Mouse (Mus musculus): ENCODE results near the gene Cyp26b1. TPM values are rescaled to one million over a fixed set of nuclear protein-coding genes. Genes with fewer than 3 reads are reported as not detected.

The Cyp26b1 gene
- polyA plus RNA-seq (2015; fragmentation: Nextera tagmentation; extraction: Ambion mirVana) = 14.0 and 21.0 TPM in 2 replicates

GRCm38 (mm10) chr6:84593693-84594092 lies at the start of gene Cyp26b1:
Gene Cyp26b1, minus strand, starts transcription at chr6:84593908.
- Histone ChIP-seq H3K27ac (no peak within 1 kb of the TSS), H3K4me3 (peak within 1 kb of the TSS; percentile 4; the same call in 1 of the 2 replicates), H3K9me3 (no peaks in the 10 kb centered on the region), H3K4me2 (0 out of 2 replicates have a peak within 1 kb of the TSS, but pooled peaks have one; percentile 7), H3K27me3 (replicated peaks) (peaks cover 15% of the 10 kb centered on the region), H3K4me1 (peaks cover 26% of the 10 kb centered on the region), H3K9ac (no peak within 1 kb of the TSS), H3K36me3 (replicated peaks) (no peaks in the 10 kb centered on the region)
- no peak for ATAC-seq (replicated peaks)
- WGBS = 72% methylated on average over 10 of the region's 10 CpGs

- Histone ChIP-seq H3K4me3 (no peak overlapping the region), H3K4me2 (no peak overlapping the region), H3K9me3 (no peaks in the 10 kb centered on the region), H3K36me3 (replicated peaks) (no peaks in the 10 kb centered on the region), H3K9ac (no peak overlapping the region), H3K4me1 (peaks cover 3% of the 10 kb centered on the region; the same call in 1 of the 2 replicates), H3K27ac (no peak overlapping the region), H3K27me3 (replicated peaks) (no peaks in the 10 kb centered on the region)
- WGBS = 90% methylated on average over 4 of the region's 4 CpGs
- ATAC-seq (replicated peaks) = no peak
These were observed 47.3 kb upstream of the Cyp26b1 start for GRCm38 (mm10) chr6:84641062-84641431.

GRCm38 (mm10) chr6:84640324-84641061 lies 46.8 kb upstream of the Cyp26b1 start:
- no peak overlapping the region for H3K4me2 ChIP-seq
- no peak for ATAC-seq (replicated peaks)
- H3K9ac ChIP-seq = no peak overlapping the region
- 83% methylated on average over 9 of the region's 9 CpGs for WGBS
- H3K36me3 ChIP-seq (replicated peaks) = no peaks in the 10 kb centered on the region
- no peaks in the 10 kb centered on the region for H3K27me3 ChIP-seq (replicated peaks)
- H3K27ac ChIP-seq = no peak overlapping the region
- no peaks in the 10 kb centered on the region for H3K9me3 ChIP-seq
- no peaks in the 10 kb centered on the region; the same call in 1 of the 2 replicates for H3K4me1 ChIP-seq
- H3K4me3 ChIP-seq = no peak overlapping the region

- no peaks in the 10 kb centered on the region for H3K36me3 ChIP-seq (replicated peaks)
- ATAC-seq (replicated peaks) = no peak
- H3K27ac ChIP-seq = no peak overlapping the region
- no peak overlapping the region for H3K9ac ChIP-seq
- no peaks in the 10 kb centered on the region for H3K4me1 ChIP-seq
- H3K4me3 ChIP-seq = no peak overlapping the region
- no peak overlapping the region for H3K4me2 ChIP-seq
- no peaks in the 10 kb centered on the region for H3K27me3 ChIP-seq (replicated peaks)
- no peaks in the 10 kb centered on the region for H3K9me3 ChIP-seq
These were observed 44.5 kb upstream of the Cyp26b1 start for GRCm38 (mm10) chr6:84638206-84638605.

- Histone ChIP-seq H3K9ac (no peak overlapping the region), H3K4me3 (no peak overlapping the region), H3K4me1 (no peaks in the 10 kb centered on the region), H3K4me2 (no peak overlapping the region), H3K36me3 (replicated peaks) (no peaks in the 10 kb centered on the region), H3K27ac (no peak overlapping the region), H3K27me3 (replicated peaks) (no peaks in the 10 kb centered on the region), H3K9me3 (no peaks in the 10 kb centered on the region)
- 83% methylated on average over 2 of the region's 2 CpGs for WGBS
- ATAC-seq (replicated peaks) = no peak
These were observed 37.9 kb upstream of the Cyp26b1 start for GRCm38 (mm10) chr6:84631588-84631987.

- H3K4me1 ChIP-seq = no peaks in the 10 kb centered on the region
- WGBS = 44% methylated on average over 1 of the region's 1 CpGs
These were observed 36.6 kb upstream of the Cyp26b1 start for GRCm38 (mm10) chr6:84630276-84630675.

GRCm38 (mm10) chr6:84628831-84629230 lies 35.1 kb upstream of the Cyp26b1 start:
- no peaks in the 10 kb centered on the region for H3K9me3 ChIP-seq

More at GRCm38 (mm10) chr6:84630276-84630675, 36.6 kb upstream of the Cyp26b1 start:
- H3K4me3 ChIP-seq = no peak overlapping the region
- H3K9ac ChIP-seq = no peak overlapping the region
- H3K9me3 ChIP-seq = no peaks in the 10 kb centered on the region
- ATAC-seq (replicated peaks) = no peak
- H3K36me3 ChIP-seq (replicated peaks) = no peaks in the 10 kb centered on the region
- no peak overlapping the region for H3K4me2 ChIP-seq
- H3K27me3 ChIP-seq (replicated peaks) = no peaks in the 10 kb centered on the region
- H3K27ac ChIP-seq = no peak overlapping the region

GRCm38 (mm10) chr6:84626398-84626797 lies 32.7 kb upstream of the Cyp26b1 start:
- H3K27ac ChIP-seq = no peak overlapping the region
- no peak for ATAC-seq (replicated peaks)
- WGBS = 95% methylated on average over 2 of the region's 2 CpGs

More at GRCm38 (mm10) chr6:84628831-84629230, 35.1 kb upstream of the Cyp26b1 start:
- Histone ChIP-seq H3K4me2 (no peak overlapping the region), H3K36me3 (replicated peaks) (no peaks in the 10 kb centered on the region), H3K27me3 (replicated peaks) (no peaks in the 10 kb centered on the region), H3K9ac (no peak overlapping the region), H3K4me3 (no peak overlapping the region), H3K4me1 (no peaks in the 10 kb centered on the region), H3K27ac (no peak overlapping the region)
- ATAC-seq (replicated peaks) = no peak
- 88% methylated on average over 5 of the region's 5 CpGs for WGBS

GRCm38 (mm10) chr6:84619166-84619565 lies 25.5 kb upstream of the Cyp26b1 start:
- H3K9me3 ChIP-seq = no peaks in the 10 kb centered on the region
- no peak overlapping the region for H3K27ac ChIP-seq
- no peak overlapping the region for H3K9ac ChIP-seq
- H3K4me1 ChIP-seq = no peaks in the 10 kb centered on the region
- no peak for ATAC-seq (replicated peaks)
- no peak overlapping the region for H3K4me2 ChIP-seq
- no peak overlapping the region for H3K4me3 ChIP-seq
- H3K27me3 ChIP-seq (replicated peaks) = no peaks in the 10 kb centered on the region
- WGBS = 92% methylated on average over 6 of the region's 6 CpGs
- no peaks in the 10 kb centered on the region for H3K36me3 ChIP-seq (replicated peaks)

More at GRCm38 (mm10) chr6:84626398-84626797, 32.7 kb upstream of the Cyp26b1 start:
- no peak overlapping the region for H3K4me2 ChIP-seq
- H3K27me3 ChIP-seq (replicated peaks) = no peaks in the 10 kb centered on the region
- H3K9me3 ChIP-seq = no peaks in the 10 kb centered on the region
- no peak overlapping the region for H3K9ac ChIP-seq
- H3K36me3 ChIP-seq (replicated peaks) = no peaks in the 10 kb centered on the region
- H3K4me1 ChIP-seq = no peaks in the 10 kb centered on the region
- H3K4me3 ChIP-seq = no peak overlapping the region

GRCm38 (mm10) chr6:84617051-84617450 lies 23.3 kb upstream of the Cyp26b1 start:
- Histone ChIP-seq H3K4me3 (no peak overlapping the region), H3K27me3 (replicated peaks) (no peaks in the 10 kb centered on the region), H3K9me3 (no peaks in the 10 kb centered on the region), H3K9ac (no peak overlapping the region), H3K4me2 (no peak overlapping the region), H3K27ac (no peak overlapping the region), H3K4me1 (no peaks in the 10 kb centered on the region), H3K36me3 (replicated peaks) (no peaks in the 10 kb centered on the region)
- WGBS = 98% methylated on average over 1 of the region's 1 CpGs
- no peak for ATAC-seq (replicated peaks)

- 88% methylated on average over 1 of the region's 1 CpGs for WGBS
- H3K4me3 ChIP-seq = no peak overlapping the region
- H3K9ac ChIP-seq = no peak overlapping the region
- H3K4me2 ChIP-seq = no peak overlapping the region
- no peaks in the 10 kb centered on the region for H3K27me3 ChIP-seq (replicated peaks)
- no peak for ATAC-seq (replicated peaks)
- no peaks in the 10 kb centered on the region for H3K9me3 ChIP-seq
- H3K4me1 ChIP-seq = no peaks in the 10 kb centered on the region
- H3K36me3 ChIP-seq (replicated peaks) = no peaks in the 10 kb centered on the region
- H3K27ac ChIP-seq = no peak overlapping the region
These were observed 22.9 kb upstream of the Cyp26b1 start for GRCm38 (mm10) chr6:84616586-84616985.

GRCm38 (mm10) chr6:84613561-84613960 lies 19.9 kb upstream of the Cyp26b1 start:
- WGBS = 93% methylated on average over 3 of the region's 3 CpGs
- H3K27me3 ChIP-seq (replicated peaks) = no peaks in the 10 kb centered on the region

More at GRCm38 (mm10) chr6:84613561-84613960, 19.9 kb upstream of the Cyp26b1 start:
- Histone ChIP-seq H3K9ac (no peak overlapping the region), H3K4me3 (no peak overlapping the region), H3K4me1 (no peaks in the 10 kb centered on the region), H3K36me3 (replicated peaks) (no peaks in the 10 kb centered on the region), H3K4me2 (no peak overlapping the region), H3K27ac (no peak overlapping the region), H3K9me3 (no peaks in the 10 kb centered on the region)
- no peak for ATAC-seq (replicated peaks)

All from midbrain, embryonic 15.5 days (tissue).